Mouse (Mus musculus) ES-Bruce4 (cell line): ENCODE data around the gene Agpat3. TPM values are rescaled to one million over a fixed set of nuclear protein-coding genes. Genes with fewer than 3 reads are reported as not detected.

Experiments
- H3K27ac ChIP-seq: 2 replicates; pipeline ENCODE4 v1.5.1; 2012; ENCODE audit warnings: low read length, inconsistent platforms; ENCODE audit not compliant: insufficient read depth
- H3K27me3 ChIP-seq: 2 replicates; pipeline ENCODE4 v1.6.1; 2012; ENCODE audit warnings: mild to moderate bottlenecking, low read length, inconsistent platforms; ENCODE audit not compliant: control insufficient read depth, poor library complexity, insufficient read depth, severe bottlenecking
- H3K36me3 ChIP-seq: 2 replicates; pipeline ENCODE4 v1.6.1; 2012; ENCODE audit warnings: inconsistent platforms, mild to moderate bottlenecking, low read length, moderate library complexity; ENCODE audit not compliant: control insufficient read depth, poor library complexity, insufficient read depth, severe bottlenecking
- H3K4me1 ChIP-seq: one replicate; pipeline ENCODE4 v1.8.1; 2011; ENCODE audit warnings: low read length; ENCODE audit not compliant: control insufficient read depth, insufficient read depth
- H3K4me3 ChIP-seq: 2 replicates; pipeline ENCODE4 v1.5.1; 2011; ENCODE audit warnings: low read depth, mild to moderate bottlenecking, low read length
- H3K9ac ChIP-seq: 2 replicates; pipeline ENCODE4 v1.6.1; 2012; ENCODE audit warnings: low read depth, mild to moderate bottlenecking, inconsistent platforms; ENCODE audit not compliant: poor library complexity, severe bottlenecking
- H3K9me3 ChIP-seq: replicated peaks from 2 replicates; pipeline ENCODE4 v1.6.1; 2012; ENCODE audit warnings: mild to moderate bottlenecking, low read length, inconsistent platforms; ENCODE audit not compliant: control insufficient read depth, poor library complexity, insufficient read depth, severe bottlenecking
- CTCF ChIP-seq: IDR thresholded peaks from one replicate; pipeline ENCODE4 v1.8.1; 2011; ENCODE audit warnings: low read depth, low read length
- EP300 ChIP-seq: IDR thresholded peaks from 2 replicates; pipeline ENCODE4 v1.6.1; 2011; ENCODE audit warnings: low read depth, low read length; ENCODE audit not compliant: insufficient read depth
- POLR2A ChIP-seq: IDR thresholded peaks from one replicate; pipeline ENCODE4 v1.8.1; 2011; ENCODE audit warnings: low read length; ENCODE audit not compliant: insufficient read depth
- polyA plus RNA-seq: library from polyadenylated mRNA; stranded (reverse); fragments of >200 nt; gene quantifications from 2 replicates; pipeline ENCODE4 v1.2.4, GENCODE M21; 2011; ENCODE audit warnings: low read depth; ENCODE audit not compliant: missing spikeins, insufficient read depth, insufficient read length

The Agpat3 gene
- polyA plus RNA-seq, 1 experiment: 56.0 TPM

DNA sequence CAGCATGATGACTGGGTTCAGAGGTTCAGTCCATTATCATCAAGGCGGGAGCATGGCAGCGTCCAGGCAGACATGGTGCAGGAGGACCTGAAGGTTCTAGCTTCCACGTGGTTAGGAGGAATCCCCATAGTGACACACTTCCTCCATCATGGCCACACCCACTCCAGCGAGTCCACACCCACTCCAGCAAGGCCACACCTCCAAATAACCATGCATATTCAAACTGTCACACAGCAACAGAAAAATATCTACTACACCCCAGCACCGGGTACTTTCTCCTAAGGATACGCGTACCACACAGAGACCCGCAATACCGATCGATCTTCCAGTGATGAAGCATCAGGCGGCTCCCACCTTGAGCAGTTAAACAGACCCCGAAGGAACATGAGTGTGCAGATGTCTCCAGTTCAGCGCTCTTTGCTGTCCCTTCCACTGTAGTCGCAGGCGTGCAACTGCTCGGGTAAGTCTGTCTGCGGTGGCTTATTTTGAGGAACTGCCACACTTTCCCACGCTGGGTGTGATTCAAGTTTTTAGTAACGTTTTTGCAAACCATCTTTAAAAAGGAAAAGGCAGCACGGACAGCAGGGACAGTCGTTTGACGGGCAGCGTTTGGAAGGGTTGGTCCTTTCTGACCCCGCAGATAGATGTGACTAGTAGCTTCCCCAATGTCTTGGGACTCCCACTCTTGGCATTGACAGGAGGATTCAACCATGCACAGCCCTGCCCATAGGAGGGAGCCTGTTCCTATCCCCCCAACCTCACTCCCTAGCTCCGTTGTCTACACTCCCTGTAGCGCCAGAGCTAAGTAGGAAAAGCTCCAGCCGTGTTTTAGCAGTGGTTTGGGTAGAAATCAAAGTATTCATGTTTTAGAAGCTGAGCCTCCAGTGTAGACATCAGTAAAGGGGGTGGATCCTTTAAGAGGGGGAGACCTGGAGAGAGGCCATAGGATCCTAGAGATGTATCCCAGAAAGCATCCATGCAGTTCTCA is 20.7 kb upstream of the Agpat3 start:
- Histone ChIP-seq H3K27ac (no peak overlapping the region), H3K27me3 (no peaks in the 10 kb centered on the region), H3K9me3 (no peaks in the 10 kb centered on the region), H3K4me3 (peak overlapping the region; percentile 45), H3K4me1 (peaks cover 12% of the 10 kb centered on the region), H3K9ac (no peak overlapping the region), H3K36me3 (no peaks in the 10 kb centered on the region)
- TF ChIP-seq EP300 (no peak), POLR2A (no peak), CTCF (no peak)

DNA sequence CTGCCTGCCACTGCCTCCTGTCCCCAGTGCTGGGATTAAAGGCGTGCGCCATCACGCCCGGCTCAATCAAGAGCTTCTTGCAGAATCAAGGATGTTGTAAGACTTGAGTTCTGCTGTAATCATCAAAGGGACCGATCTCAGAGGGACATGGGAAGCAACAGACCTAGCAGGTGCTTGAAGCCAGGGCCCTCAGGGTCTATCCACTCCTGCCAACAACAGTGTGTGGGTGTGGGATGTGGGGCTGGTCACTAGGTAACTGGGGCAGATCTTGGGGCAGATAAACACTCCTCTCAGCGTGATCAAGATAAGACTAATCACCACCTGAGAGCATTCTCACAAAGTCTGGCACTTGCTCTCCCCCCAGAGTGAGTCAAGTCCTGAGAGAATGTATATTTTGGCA is 19.5 kb upstream of the Agpat3 start:
- no peak overlapping the region for H3K9ac ChIP-seq
- no peaks in the 10 kb centered on the region for H3K9me3 ChIP-seq
- no peaks in the 10 kb centered on the region for H3K27me3 ChIP-seq
- no peak overlapping the region for H3K27ac ChIP-seq
- no peak overlapping the region for H3K4me3 ChIP-seq
- TF ChIP-seq CTCF (no peak), POLR2A (no peak), EP300 (0 out of 2 replicates have a peak, but pooled peaks have one; percentile 9)
- no peaks in the 10 kb centered on the region for H3K36me3 ChIP-seq
- H3K4me1 ChIP-seq: peaks cover 12% of the 10 kb centered on the region

DNA sequence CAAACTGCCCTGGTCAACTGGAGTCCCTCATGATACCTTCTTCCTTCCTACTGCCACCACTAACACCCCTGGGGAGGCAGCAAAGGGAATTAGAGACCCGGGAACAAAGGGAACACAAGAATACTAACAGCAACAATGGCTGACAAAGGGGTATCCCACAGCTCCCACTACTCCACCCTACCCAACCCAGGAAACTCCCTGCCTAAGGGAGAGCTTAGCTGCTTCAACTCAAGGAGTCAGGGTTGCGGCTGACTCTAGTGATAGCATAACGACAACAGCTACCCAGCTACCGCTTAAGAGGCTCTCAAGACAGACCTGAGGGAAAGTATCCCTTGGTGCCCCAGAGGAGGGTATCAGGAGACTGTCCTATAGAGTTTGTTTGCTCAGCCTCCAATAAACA is 15.3 kb upstream of the Agpat3 start:
- H3K27me3 ChIP-seq: no peaks in the 10 kb centered on the region
- no peak overlapping the region for H3K9ac ChIP-seq
- peaks cover 19% of the 10 kb centered on the region for H3K4me1 ChIP-seq
- no peaks in the 10 kb centered on the region for H3K36me3 ChIP-seq
- peak overlapping the region; percentile 41 for H3K27ac ChIP-seq
- H3K9me3 ChIP-seq: no peaks in the 10 kb centered on the region
- no peak overlapping the region for H3K4me3 ChIP-seq
- peak; percentile 68; the same call in 1 of the 2 replicates for TF ChIP-seq EP300
- no peak for TF ChIP-seq CTCF
- no peak for TF ChIP-seq POLR2A

DNA sequence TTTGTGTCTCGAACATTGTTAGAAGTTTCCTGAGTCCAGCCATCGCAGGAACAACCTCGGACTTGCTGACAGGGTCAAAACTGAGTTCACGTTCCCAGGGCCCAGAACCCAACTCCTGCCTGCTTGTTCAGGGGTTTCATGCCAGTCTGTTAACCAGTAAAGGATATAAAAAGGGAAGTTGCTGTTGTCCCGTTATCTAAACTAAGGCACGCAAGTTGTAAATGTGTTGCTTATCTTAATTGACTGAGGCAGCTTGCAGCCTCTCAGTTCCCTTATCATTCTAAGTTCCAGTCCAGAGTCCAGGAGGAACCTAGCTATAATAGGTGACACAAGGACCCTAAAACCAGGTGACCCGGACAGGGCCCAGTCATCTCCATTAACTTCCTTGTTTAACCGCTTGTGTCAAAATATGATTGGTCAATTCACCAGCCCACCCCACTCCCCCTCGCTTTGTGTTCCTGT is 14.6 kb upstream of the Agpat3 start:
- TF ChIP-seq POLR2A (no peak), EP300 (no peak), CTCF (no peak)
- Histone ChIP-seq H3K4me1 (peaks cover 16% of the 10 kb centered on the region), H3K36me3 (no peaks in the 10 kb centered on the region), H3K27ac (peak overlapping the region; percentile 41), H3K4me3 (no peak overlapping the region), H3K9me3 (no peaks in the 10 kb centered on the region), H3K9ac (no peak overlapping the region), H3K27me3 (no peaks in the 10 kb centered on the region)

DNA sequence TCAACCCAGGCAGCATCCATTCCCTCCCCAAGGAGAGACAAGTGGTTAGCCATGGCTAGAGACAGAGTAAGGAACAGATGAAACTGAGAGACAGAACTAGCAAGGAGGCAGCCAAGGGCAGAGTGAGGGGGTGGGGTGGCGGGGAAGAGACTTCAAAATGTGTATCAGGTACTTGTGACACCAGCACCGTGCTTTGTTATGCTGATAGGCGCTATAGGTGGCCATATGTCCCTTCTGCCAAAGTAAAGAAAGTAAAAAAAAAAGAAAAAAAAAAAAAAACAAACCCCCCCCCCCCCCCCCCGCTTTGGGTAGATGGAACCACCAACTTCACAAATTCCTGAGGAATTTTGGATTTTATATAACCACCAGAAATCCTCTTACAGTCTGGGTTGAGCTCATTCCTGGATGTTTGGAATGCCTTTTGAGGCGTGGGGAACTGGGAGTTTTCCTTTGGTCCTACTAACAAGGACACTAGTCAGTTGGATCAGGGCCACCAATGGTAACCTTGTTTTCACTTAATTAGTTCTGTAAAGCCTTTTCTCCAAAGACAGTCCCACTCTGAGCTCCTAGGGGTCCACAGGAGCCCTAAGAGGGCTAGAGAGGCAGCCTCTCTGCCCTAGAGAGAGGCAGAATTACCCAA is 14.0 kb upstream of the Agpat3 start:
- no peaks in the 10 kb centered on the region for H3K9me3 ChIP-seq
- H3K9ac ChIP-seq: no peak overlapping the region
- no peaks in the 10 kb centered on the region for H3K36me3 ChIP-seq
- H3K4me1 ChIP-seq: peaks cover 10% of the 10 kb centered on the region
- no peaks in the 10 kb centered on the region for H3K27me3 ChIP-seq
- TF ChIP-seq POLR2A: no peak
- TF ChIP-seq CTCF: no peak
- peak; percentile 99 for TF ChIP-seq EP300
- peak overlapping the region; percentile 85 for H3K27ac ChIP-seq
- H3K4me3 ChIP-seq: 0 out of 2 replicates have a peak overlapping the region, but pooled peaks have one; percentile 5
